Mouse (Mus musculus) midbrain, postnatal 0 days (tissue): ENCODE data around the gene Tldc2. TPM values are rescaled to one million over a fixed set of nuclear protein-coding genes. Genes with fewer than 3 reads are reported as not detected.

Experiments
- ATAC-seq: fragments of 200-750 bp; cut with Nextera tagmentation; 2 replicates; pipeline ENCODE4 v1.8.0; 2017; ENCODE audit warnings: moderate number of reproducible peaks, mild to moderate bottlenecking, moderate TSS enrichment, moderate library complexity; ENCODE audit not compliant: low FRiP score
- DNase-seq: peaks from one replicate; pipeline ENCODE4 v3.0.0-alpha.2; 2015; ENCODE audit warnings: low spot score
- H3K27ac ChIP-seq: fragments of 300-500 bp; sonication (generic); 2 replicates; pipeline ENCODE4 v1.5.1; 2014; ENCODE audit warnings: low read depth, mild to moderate bottlenecking, low read length, mixed read lengths
- H3K27me3 ChIP-seq: fragments of 300-500 bp; sonication (generic); 2 replicates; pipeline ENCODE4 v1.6.1; 2014; ENCODE audit warnings: low read length, control low read depth, mixed read lengths; ENCODE audit not compliant: insufficient read depth
- H3K36me3 ChIP-seq: fragments of 300-500 bp; sonication (generic); 2 replicates; pipeline ENCODE4 v1.6.1; 2014; ENCODE audit warnings: low read length, control low read depth, mixed read lengths; ENCODE audit not compliant: insufficient read depth
- H3K4me1 ChIP-seq: fragments of 300-500 bp; sonication (generic); 2 replicates; pipeline ENCODE4 v1.6.1; 2014; ENCODE audit warnings: mild to moderate bottlenecking, control low read depth, antibody characterized with exemption, low read length, mixed read lengths; ENCODE audit not compliant: insufficient read depth
- H3K4me2 ChIP-seq: fragments of 300-500 bp; sonication (generic); 2 replicates; pipeline ENCODE4 v1.6.1; 2014; ENCODE audit warnings: low read depth, mild to moderate bottlenecking, low read length, mixed read lengths; ENCODE audit not compliant: poor library complexity, severe bottlenecking
- H3K4me3 ChIP-seq: fragments of 300-500 bp; sonication (generic); 2 replicates; pipeline ENCODE4 v1.5.1; 2014; ENCODE audit warnings: low read depth, mild to moderate bottlenecking, low read length, moderate library complexity
- H3K9ac ChIP-seq: fragments of 300-500 bp; sonication (generic); replicated peaks from 2 replicates; pipeline ENCODE4 v1.6.1; 2014; ENCODE audit warnings: mild to moderate bottlenecking, low read length, moderate library complexity, mixed read lengths; ENCODE audit not compliant: poor library complexity, severe bottlenecking
- H3K9me3 ChIP-seq: fragments of 300-500 bp; sonication (generic); 2 replicates; pipeline ENCODE4 v1.6.1; 2016; ENCODE audit warnings: low read length, control low read depth
- CTCF ChIP-seq: IDR thresholded peaks from 2 replicates; pipeline ENCODE4 v1.5.1; 2016; ENCODE audit warnings: antibody characterized with exemption, mild to moderate bottlenecking
- WGBS: fragments of 180-500 bp; shearing (Covaris S2); extraction: QIAGEN DNeasy Blood & Tissue Kit; methylation state at CpG from one replicate; pipeline ENCODE4 v1.1.7; 2014; 5-methylcytosine and 5-hydroxymethylcytosine counted together
- polyA plus RNA-seq: library from polyadenylated mRNA; unstranded; fragments of >200 nt; fragmentation: Nextera tagmentation; extraction: Ambion mirVana; gene quantifications from 2 replicates; pipeline ENCODE4 v1.2.1, GENCODE M21; 2015
- total RNA-seq: library from RNA; depleted of rRNA; stranded (reverse); fragments of >200 nt; gene quantifications from 2 replicates; pipeline ENCODE4 v1.2.3, GENCODE M21; 2014

The Tldc2 gene
- total and polyA plus RNA-seq, 2 experiments from 2014 or later, result not detected

GRCm38 (mm10) chr2:157095005-157095755, 8.3 kb downstream of the Tldc2 start:
- Histone ChIP-seq H3K27ac (no peak overlapping the region), H3K4me1 (0 out of 2 replicates have a peak, but pooled peaks cover 2% of the 10 kb centered on the region), H3K9ac (no peak overlapping the region), H3K4me2 (no peak overlapping the region), H3K27me3 (no peaks in the 10 kb centered on the region), H3K4me3 (no peak overlapping the region), H3K9me3 (no peaks in the 10 kb centered on the region), H3K36me3 (peaks cover 3% of the 10 kb centered on the region; the same call in 1 of the 2 replicates)
- ATAC-seq, result peak; percentile 47; the same call in 1 of the 2 replicates
- DNase-seq, result peak; percentile 85
- 63% methylated on average over 9 of the region's 9 CpGs for WGBS
- TF ChIP-seq CTCF, result peak; percentile 95

- Histone ChIP-seq H3K4me3 (no peak overlapping the region), H3K4me2 (no peak overlapping the region), H3K9ac (no peak overlapping the region), H3K4me1 (no peaks in the 10 kb centered on the region), H3K27me3 (no peaks in the 10 kb centered on the region), H3K27ac (no peak overlapping the region), H3K36me3 (peaks cover 6% of the 10 kb centered on the region), H3K9me3 (no peaks in the 10 kb centered on the region)
- DNase-seq (no peak), ATAC-seq (no peak)
- 88% methylated on average over 12 of the region's 12 CpGs for WGBS
- no peak for TF ChIP-seq CTCF
Observed at GRCm38 (mm10) chr2:157099532-157100318, 12.9 kb downstream of the Tldc2 start.

GRCm38 (mm10) chr2:157100319-157100605, 13.4 kb downstream of the Tldc2 start:
- Histone ChIP-seq H3K4me1 (no peaks in the 10 kb centered on the region), H3K9me3 (no peaks in the 10 kb centered on the region), H3K27me3 (no peaks in the 10 kb centered on the region), H3K9ac (no peak overlapping the region), H3K36me3 (peaks cover 6% of the 10 kb centered on the region), H3K27ac (no peak overlapping the region), H3K4me2 (no peak overlapping the region), H3K4me3 (no peak overlapping the region)
- DNase-seq, result no peak
- 94% methylated on average over 12 of the region's 12 CpGs for WGBS
- TF ChIP-seq CTCF, result no peak
- ATAC-seq, result no peak

- no peak for TF ChIP-seq CTCF
- no peak overlapping the region for H3K9ac ChIP-seq
- H3K9me3 ChIP-seq, result no peaks in the 10 kb centered on the region
Observed at GRCm38 (mm10) chr2:157101650-157102049, 14.8 kb downstream of the Tldc2 start.

GRCm38 (mm10) chr2:157102256-157102655, 15.4 kb downstream of the Tldc2 start:
- TF ChIP-seq CTCF, result no peak
- WGBS, result 41% methylated on average over 2 of the region's 2 CpGs

More at GRCm38 (mm10) chr2:157101650-157102049, 14.8 kb downstream of the Tldc2 start:
- Histone ChIP-seq H3K4me2 (no peak overlapping the region), H3K4me3 (no peak overlapping the region), H3K4me1 (no peaks in the 10 kb centered on the region), H3K27me3 (no peaks in the 10 kb centered on the region), H3K27ac (no peak overlapping the region), H3K36me3 (peaks cover 6% of the 10 kb centered on the region)
- ATAC-seq (no peak), DNase-seq (no peak)
- 99% methylated on average over 9 of the region's 9 CpGs for WGBS

GRCm38 (mm10) chr2:157104454-157104853, 17.6 kb downstream of the Tldc2 start:
- Histone ChIP-seq H3K4me3 (no peak overlapping the region), H3K27ac (no peak overlapping the region), H3K27me3 (no peaks in the 10 kb centered on the region), H3K9ac (no peak overlapping the region), H3K36me3 (peaks cover 3% of the 10 kb centered on the region), H3K9me3 (no peaks in the 10 kb centered on the region), H3K4me1 (no peaks in the 10 kb centered on the region), H3K4me2 (no peak overlapping the region)
- 87% methylated on average over 8 of the region's 8 CpGs for WGBS
- no peak for TF ChIP-seq CTCF
- DNase-seq (no peak), ATAC-seq (no peak)

More at GRCm38 (mm10) chr2:157102256-157102655, 15.4 kb downstream of the Tldc2 start:
- H3K4me1 ChIP-seq, result no peaks in the 10 kb centered on the region
- H3K36me3 ChIP-seq, result peaks cover 6% of the 10 kb centered on the region
- no peaks in the 10 kb centered on the region for H3K27me3 ChIP-seq
- H3K9me3 ChIP-seq, result no peaks in the 10 kb centered on the region
- H3K27ac ChIP-seq, result no peak overlapping the region
- no peak overlapping the region for H3K4me2 ChIP-seq
- DNase-seq, result no peak
- no peak for ATAC-seq
- H3K9ac ChIP-seq, result no peak overlapping the region
- no peak overlapping the region for H3K4me3 ChIP-seq
